Mouse (Mus musculus) erythroblast, embryonic 14.5 days (primary cell): ENCODE data around the gene Mup1. TPM values are rescaled to one million over a fixed set of nuclear protein-coding genes. Genes with fewer than 3 reads are reported as not detected.
"Not testable (repeated sequence)": the region's sequence is repeated elsewhere in the genome, so short reads cannot be mapped to it uniquely, and the experiment has no call there.

Source experiments
- H3K27me3 ChIP-seq: 2 replicates; pipeline ENCODE4 v1.6.1; 2012; ENCODE audit warnings: inconsistent platforms; ENCODE audit not compliant: control insufficient read depth
- H3K36me3 ChIP-seq: 2 replicates; pipeline ENCODE4 v1.6.1; 2012; ENCODE audit warnings: mild to moderate bottlenecking, inconsistent platforms; ENCODE audit not compliant: control insufficient read depth
- H3K4me1 ChIP-seq: 2 replicates; pipeline ENCODE4 v1.6.1; 2012; ENCODE audit warnings: inconsistent platforms; ENCODE audit not compliant: control insufficient read depth
- H3K4me3 ChIP-seq: replicated peaks from 2 replicates; pipeline ENCODE3; 2012; ENCODE audit warnings: moderate library complexity, mild to moderate bottlenecking, inconsistent platforms
- H3K9me3 ChIP-seq: 2 replicates; pipeline ENCODE4 v1.6.1; 2012; ENCODE audit warnings: low read length, inconsistent platforms, mixed read lengths; ENCODE audit not compliant: control insufficient read depth
- polyA plus RNA-seq: library from polyadenylated mRNA; stranded (reverse); fragments of >175 nt; gene quantifications from 2 replicates; pipeline ENCODE4 v1.2.3, GENCODE M21; 2012

The Mup1 gene
- polyA plus RNA-seq, result not detected in 2 replicates

GRCm38 (mm10) chr4:60501860-60502259 lies at the start of gene Mup1:
Gene Mup1 (minus strand): TSS chr4:60501960.
- not testable (repeated sequence) for H3K27me3 ChIP-seq, H3K4me1 ChIP-seq, H3K9me3 ChIP-seq, H3K36me3 ChIP-seq, H3K4me3 ChIP-seq

Other genes starting within 250 kb of the Mup1 start
- gene Mup9, start 80.0 kb downstream of the Mup1 start, polyA plus RNA-seq, result not detected in 2 replicates
- gene Mup10, start 80.2 kb upstream of the Mup1 start, polyA plus RNA-seq, result not detected in 2 replicates
- gene Mup11, start 160.5 kb upstream of the Mup1 start, polyA plus RNA-seq, result not detected in 2 replicates
- gene Mup12, start 239.4 kb upstream of the Mup1 start, polyA plus RNA-seq, result not detected in 2 replicates